Mouse (Mus musculus) brain, embryonic 14.5 days (tissue): ENCODE measurements at regions not wholly inside any gene's neighbourhood (a gene's known extent, or its start where the extent isn't known, plus 50 kb on each side); places are given as distances from the start of the nearest gene placed in this dataset.

Experiments used
- CTCF ChIP-seq: fragments of 200-500 bp; IDR thresholded peaks from 2 replicates; pipeline ENCODE4 v1.5.1; 2012; ENCODE audit warnings: inconsistent platforms, mild to moderate bottlenecking, moderate library complexity, borderline replicate concordance; ENCODE audit not compliant: insufficient read depth, insufficient read length; ENCODE audit errors: extremely low read depth
- POLR2A ChIP-seq: fragments of 200-500 bp; IDR thresholded peaks from 2 replicates; pipeline ENCODE4 v1.6.1; 2012; ENCODE audit warnings: mild to moderate bottlenecking, inconsistent platforms, borderline replicate concordance; ENCODE audit not compliant: poor library complexity, insufficient read depth, insufficient read length, severe bottlenecking; ENCODE audit errors: extremely low read depth

DNA sequence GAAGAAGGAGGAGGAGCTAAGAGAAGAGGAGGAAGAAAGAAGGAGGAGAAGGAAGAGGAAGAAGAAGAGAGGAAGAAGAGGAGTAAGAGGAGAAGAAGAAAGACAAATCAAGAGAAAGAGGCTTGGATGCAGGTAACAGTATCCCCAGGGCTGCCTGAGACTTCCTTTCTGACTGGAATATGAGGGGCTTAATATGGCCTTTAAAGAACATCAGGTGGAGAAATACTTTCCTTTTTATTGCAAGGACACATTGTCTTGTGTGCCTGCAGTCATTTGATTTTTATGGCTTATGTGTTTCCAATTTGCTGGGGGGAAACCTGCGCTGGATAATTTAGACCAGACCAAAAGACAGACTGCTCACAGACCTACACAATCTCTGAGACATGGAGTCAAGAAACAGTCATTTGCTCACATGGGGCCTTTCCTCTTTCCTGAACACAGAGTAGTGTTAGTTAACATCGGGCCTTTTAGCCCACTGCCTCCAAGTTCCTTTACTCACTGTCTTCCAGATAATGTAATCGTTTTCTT is 308.8 kb upstream of the Tbc1d5 start:
- TF ChIP-seq CTCF (no peak), POLR2A (no peak)
